Mouse (Mus musculus) gastrocnemius, postnatal 36 days (tissue): ENCODE measurements around the gene Fgfr2. TPM values are rescaled to one million over a fixed set of nuclear protein-coding genes. Genes with fewer than 3 reads are reported as not detected.
A peak's percentile ranks its signal among the peaks of the same experiment; 100 is the strongest.

Experiments
- DNase-seq, 2 experiments: peaks; one replicate each; pipeline ENCODE4 v3.0.0; 2022
- intact Hi-C: fragments of 180-260 bp; cut with DNase I; formaldehyde crosslinking; loops from one replicate; pipeline ENCODE4 v1.15.1; 2025
- total RNA-seq, 2 experiments: library from RNA; stranded (reverse); gene quantifications; 2 replicates each; pipeline ENCODE4 v1.2.3; 2021

Fgfr2 gene
- total RNA-seq, 2 experiments from 2014 or later, result 0.28 to 0.49 TPM

DNA sequence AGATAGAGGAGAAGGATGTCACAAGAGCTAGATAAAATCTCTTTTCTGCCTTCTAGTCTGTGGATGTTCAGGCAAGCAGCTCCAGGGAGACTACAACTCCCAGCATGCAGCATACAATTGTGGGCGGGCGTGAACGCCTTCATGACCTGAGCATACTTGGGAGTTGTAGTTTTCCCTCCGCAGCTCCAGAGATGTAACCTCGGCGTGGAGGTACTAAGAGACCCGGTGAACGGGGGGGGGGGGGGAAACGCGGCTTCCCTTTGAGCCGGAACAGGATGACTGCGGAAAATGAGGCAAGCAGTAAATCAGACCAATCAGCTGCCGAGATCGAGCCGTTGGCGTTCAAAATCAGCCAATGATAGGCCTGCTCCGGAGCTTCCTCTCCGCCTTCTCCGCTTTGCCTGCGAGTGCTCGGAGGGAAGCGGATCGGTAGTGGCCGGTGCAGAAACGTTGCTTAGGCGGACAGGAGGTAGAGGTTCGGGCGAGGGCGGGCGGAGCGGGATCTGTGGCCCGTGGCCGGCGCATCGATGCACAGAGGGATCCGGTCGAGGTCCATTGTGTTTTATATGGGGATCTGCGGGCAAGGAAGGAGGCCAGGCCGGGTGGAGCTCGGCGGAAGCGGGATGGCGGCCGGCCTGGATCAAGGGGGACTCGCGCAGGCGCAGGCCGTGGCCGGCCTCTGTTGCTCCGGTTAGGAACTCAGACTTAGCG is 1563.0 kb downstream of the Fgfr2 start, which contains the start of gene Bub3:
Bub3 (plus strand) TSS at position 237 of the 711 bp plus-strand sequence.
- peak; percentile 84 to 90 for DNase-seq
- intact Hi-C loops, result loop anchor here (5.0 to 10.0 kb wide), 2 partner anchors 148 to 1035 kb away; partner anchors contain the start of genes Acadsb, Ate1 and Ikzf5

DNA sequence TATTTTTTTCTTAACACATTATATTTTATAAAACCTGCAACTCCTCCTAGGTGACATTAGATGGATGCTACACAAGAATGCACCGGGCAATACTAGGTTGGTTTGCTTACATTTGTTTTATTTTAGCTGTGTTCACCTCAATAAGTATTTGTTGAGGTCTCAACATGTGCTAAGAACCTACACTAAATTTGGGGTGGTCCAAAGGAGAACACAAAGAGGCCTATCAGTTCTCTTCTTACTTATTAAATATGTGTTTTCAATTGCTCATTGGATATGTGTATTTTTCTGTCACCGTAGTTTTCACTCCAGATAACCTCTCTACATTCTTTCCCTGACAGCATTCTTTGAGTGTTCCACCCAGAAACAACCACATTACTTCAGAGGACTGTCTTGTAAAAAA is 1565.4 kb downstream of the Fgfr2 start:
- intact Hi-C loops, result loop anchor here (5.0 kb wide), 1 partner anchor 145 kb away; the partner anchor contains the start of genes Acadsb and Ikzf5
- DNase-seq, result no peak

DNA sequence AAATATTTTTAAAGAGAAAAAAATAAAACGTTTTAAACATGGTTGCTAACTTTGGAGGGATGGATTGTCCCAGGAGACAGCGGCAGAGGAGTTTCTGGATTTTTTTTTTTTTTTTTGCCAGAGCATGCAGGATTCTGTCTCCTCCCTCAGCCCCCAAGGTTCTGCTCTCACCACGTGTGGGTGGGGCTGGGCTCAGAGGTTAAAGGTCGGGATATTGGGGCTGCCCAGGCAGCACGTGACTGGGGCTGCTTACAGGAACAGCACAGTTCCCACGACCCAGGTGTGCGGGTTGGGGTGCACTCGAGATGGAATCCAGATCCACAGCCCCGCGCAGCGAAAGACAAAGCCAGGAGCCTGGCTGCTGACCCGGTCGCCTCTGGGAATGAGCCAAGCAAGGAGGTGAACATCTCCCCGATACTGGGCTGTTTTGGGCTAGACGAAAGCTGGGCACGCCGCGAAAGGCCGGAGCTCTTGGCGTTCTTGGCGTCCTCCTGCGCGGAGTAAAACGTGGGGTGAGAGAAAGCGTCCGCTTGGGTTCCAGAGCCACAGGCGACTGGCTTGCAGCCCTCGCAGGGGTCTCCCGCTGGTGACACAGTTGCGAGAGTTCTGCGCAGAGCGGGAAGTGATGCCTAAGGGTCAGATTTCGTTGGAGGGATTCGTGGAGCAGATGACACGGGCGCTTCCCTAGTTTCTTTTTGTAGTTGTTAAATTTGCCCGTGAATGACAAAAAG is 1566.4 kb downstream of the Fgfr2 start:
- intact Hi-C loops, result loop anchor here (5.0 kb wide), 1 partner anchor 144 kb away; the partner anchor contains the start of genes Acadsb and Ikzf5
- DNase-seq, result no peak

DNA sequence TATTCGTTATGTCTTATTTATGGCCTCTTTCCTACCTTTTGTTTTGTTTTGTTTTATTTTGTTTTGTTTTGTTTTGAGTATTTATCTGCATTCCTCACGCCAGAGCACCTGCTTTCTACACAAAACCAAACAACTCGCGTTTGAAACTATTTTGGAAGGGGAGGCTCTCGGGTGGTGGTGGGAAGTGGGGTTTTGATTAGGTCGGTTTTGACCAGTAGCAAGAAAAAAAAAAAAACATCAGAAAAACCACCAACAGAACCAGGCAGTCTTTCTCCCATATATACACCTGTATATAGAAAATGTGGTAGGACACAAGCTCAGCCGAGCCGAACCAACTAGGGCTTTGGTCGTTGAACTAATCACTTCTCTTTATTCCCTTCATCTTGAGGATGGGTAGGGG is 1567.0 kb downstream of the Fgfr2 start:
- intact Hi-C loops, result loop anchor here (5.0 kb wide), 1 partner anchor 144 kb away; the partner anchor contains the start of genes Acadsb and Ikzf5
- DNase-seq, result no peak

DNA sequence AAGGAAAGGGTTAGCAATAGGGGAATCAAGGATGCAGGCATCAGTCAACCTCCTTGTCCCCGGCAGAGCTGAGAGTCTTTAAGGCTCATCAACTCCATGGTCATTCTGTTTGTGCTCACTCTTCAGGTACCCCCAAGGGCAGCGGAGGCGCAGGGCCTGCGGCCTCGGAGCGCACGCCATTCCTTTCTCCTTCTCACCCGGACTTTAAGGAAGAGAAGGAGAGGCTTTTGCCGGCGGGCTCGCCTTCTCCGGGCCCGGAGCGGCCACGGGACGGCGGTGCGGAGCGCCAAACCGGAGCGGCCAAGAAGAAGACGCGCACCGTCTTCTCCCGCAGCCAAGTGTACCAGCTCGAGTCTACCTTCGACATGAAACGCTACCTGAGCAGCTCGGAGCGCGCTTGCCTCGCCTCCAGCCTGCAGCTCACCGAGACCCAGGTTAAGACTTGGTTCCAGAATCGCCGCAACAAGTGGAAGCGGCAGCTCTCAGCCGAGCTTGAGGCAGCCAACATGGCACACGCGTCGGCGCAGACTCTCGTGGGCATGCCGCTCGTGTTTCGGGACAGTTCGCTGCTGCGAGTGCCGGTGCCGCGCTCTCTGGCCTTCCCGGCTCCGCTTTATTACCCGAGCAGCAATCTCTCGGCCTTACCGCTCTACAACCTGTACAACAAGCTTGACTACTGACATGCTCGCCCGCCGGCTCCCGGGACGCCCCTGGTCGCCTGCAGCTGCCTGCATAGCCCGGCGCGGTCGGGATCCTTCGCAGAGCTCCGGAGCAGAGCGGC is 1567.7 kb downstream of the Fgfr2 start:
- peak in 1 of 2 experiments; percentile 41 for DNase-seq

DNA sequence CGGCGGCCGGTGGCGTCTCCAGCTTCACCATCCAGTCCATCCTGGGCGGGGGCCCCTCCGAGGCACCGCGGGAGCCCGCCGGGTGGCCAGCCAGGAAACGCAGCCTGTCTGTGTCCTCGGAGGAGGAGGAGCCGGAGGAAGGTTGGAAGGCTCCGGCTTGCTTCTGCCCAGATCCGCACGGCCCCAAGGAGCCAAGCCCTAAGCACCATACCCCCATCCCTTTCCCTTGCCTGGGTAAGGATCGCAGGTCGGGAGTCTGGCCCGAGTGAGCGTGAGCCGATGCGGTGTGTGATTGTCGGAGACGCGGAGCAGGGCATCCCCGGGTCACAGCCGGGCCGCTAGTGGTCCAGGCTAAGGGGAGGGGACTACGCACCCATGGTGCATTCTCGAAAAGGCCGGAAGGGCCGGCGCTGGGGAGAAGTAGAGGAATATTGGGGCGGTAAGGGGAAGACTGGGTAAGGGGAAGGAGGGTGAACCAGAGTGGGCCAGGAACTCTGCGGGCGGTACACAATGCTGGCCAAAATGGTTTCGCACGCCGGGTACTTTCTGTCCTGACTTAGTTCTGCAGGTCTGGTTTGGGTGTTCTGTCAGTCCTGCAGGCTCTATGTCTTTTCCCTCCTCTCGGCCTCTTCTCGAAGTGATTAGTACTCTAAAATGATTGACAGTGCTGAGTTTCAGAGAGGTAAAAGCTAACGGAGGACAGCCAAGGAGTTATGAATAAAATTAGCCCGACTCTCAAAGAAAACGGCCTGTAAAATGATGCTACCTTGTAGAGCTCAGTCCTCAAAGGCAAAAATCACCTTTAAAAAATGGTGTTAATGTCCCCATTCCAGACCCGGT is 1568.6 kb downstream of the Fgfr2 start:
- intact Hi-C loops, result loop anchor here (5.0 kb wide), 1 partner anchor 142 kb away; the partner anchor contains the start of genes Acadsb and Ikzf5
- no peak for DNase-seq

More for the DNA sequence above, 1567.7 kb downstream of the Fgfr2 start:
- intact Hi-C loops, result loop anchor here (5.0 kb wide), 1 partner anchor 143 kb away; the partner anchor contains the start of genes Acadsb and Ikzf5

DNA sequence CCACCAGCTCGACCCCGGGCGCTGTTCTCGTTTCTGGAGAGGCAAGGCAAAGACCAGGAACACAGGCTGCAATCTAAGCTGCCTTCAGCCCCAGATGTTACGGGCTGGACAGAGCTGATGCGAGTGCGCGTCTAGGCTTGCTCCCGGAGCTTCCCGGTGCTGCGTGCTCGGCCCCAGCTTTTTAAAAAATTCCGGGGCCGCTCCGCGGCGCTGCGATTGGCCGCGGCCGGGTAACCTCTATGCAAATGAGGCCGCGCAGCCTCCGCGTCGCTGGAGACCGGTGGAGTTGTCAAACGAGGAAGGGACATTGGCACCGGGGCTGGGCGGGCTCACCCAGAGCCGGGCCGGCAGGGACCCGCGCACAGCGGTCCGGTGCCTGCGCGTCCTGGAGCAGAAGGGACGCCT is 1569.4 kb downstream of the Fgfr2 start:
- no peak for DNase-seq
- intact Hi-C loops, result no loop called here

DNA sequence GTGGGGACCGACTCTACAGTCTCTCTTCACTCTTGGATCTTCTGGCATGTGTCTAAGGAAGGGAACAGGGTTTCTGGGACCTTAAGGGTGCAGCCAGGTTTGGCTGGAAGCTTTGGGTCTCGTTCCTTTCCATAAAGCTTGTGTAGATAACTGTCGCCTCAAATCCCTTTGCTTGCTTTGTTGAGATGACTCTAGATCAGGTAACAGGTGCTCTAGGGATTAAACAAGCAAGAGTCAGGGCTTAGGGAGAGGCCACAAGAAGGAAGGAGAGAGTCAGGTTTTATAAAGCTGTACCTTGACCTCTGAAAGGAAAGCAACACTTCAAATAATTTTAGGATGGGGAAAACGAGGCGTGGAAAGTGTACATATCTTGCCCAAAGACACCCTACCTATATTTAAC is 1570.4 kb downstream of the Fgfr2 start:
- intact Hi-C loops, result no loop called here
- no peak for DNase-seq

DNA sequence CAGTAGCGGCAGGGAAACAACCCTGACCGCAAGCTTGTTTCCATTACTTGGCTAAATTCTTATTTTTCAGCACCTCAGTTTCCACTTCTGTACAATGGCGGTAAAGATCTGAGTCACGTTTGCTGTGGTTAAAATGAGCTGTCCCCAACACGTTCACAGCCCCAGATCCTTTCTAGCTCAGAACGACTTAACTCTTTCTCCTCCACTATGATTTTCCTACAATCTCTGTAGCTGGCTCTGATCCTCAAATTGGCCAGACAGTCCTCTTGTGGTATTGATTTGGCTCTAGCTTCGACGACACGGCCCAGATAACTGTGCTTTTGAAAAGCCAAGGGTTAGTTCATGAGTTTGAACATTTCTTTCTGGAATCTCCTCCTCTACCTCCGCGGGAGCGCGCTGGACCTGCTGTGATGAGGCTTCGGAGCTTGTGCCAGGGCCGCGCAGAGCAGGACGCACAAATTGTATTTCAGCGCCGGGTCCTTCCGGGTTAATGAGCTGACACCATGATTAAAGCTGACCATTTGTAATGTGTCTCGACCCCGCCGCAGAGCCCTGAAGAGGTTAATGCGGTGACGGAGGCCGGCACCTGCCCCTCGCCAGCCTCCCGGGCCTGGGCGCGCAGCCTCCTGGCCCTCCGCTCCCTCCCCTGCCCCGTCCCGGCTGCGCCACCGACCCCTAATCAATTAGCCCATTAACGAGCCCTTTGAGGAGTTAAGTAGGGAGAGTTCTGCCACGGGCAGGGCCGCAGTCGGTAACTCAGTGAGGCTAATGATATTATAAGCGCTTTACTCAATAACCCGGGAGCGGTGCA is 1571.0 kb downstream of the Fgfr2 start:
- intact Hi-C loops, result no loop called here
- DNase-seq, result no peak

DNA sequence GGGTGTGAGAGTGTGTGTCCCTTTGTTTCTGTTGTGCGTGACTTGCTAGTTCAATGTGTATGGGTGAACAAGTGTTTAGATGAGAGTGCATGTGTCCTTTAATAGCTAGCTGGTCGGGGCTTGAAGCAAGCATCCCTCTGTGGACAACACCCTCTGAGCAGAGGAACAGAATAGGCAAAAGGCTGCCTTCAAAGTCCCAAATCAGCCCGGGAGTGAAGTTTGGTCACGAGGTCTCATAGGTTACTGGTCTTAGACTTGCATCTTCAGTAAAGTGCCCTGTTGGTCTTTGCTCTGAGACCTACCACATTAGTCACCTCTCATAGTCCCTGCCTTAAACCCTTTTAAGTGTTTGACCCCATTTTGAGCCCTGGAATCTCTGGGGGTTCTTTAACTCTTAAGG is 1571.7 kb downstream of the Fgfr2 start:
- DNase-seq, result no peak
- intact Hi-C loops, result no loop called here

DNA sequence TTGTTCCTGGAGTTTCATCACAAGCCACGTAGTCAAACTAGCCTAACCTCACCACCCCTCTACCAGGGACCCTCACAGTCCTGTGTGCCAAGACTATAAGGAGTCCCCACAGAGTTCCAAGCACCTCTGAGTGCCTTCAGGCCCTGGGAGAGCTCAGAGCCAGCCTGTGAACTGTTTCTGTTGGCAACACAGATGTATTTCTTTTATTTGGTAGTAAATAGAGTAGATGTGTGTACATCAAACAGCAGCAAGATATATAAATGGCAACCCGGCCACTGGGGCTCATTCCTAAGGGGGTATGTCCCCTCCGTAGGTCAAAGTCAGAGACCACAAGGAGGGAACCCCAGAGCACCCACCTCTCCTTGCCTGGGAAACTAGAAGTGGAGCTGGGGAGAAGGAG is 1574.7 kb downstream of the Fgfr2 start, which contains the start of gene Hmx2:
Hmx2 (plus strand) TSS at position 301 of the 400 bp plus-strand sequence.
- DNase-seq, result no peak
- intact Hi-C loops, result no loop called here

DNA sequence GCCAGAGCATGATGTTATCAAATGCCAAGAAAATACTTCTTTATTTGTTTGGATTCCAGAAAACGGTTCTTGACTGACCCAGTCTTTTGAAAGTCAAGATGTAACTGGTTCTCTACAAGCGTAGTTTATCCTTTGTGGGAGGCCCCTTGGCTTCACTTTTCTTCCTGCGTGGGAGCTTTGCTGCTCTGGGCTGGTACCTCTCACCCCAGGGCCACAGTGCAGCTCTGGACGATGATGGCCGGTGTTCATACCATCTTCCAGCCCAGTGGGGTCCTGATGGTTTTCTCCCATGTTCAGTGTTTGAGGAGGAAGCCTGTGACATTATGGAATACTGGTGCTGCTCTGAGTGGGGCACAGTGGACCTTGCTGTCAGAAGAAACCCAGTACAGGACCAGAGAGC is 1575.7 kb downstream of the Fgfr2 start:
- DNase-seq, result no peak
- intact Hi-C loops, result no loop called here

DNA sequence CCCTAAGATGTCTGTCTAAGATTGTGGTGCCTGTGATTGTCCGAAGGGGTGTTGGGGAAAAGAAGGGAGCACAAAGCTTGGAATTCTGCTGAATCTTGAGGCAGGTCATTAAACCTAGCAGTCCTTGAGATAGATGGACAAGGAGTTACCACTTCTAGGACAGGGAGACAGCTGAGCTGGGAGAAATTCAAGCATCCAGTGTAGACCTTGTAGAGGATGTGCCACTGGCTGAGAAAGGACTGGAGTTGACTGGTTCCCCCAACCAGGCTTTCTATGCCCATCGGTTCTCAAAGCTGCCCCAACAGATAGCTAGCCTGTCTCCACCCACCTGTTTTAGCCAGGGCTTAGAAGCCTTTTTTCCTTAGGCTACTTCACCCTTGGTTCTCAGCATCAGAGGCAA is 1576.7 kb downstream of the Fgfr2 start:
- DNase-seq, result no peak
- intact Hi-C loops, result no loop called here

DNA sequence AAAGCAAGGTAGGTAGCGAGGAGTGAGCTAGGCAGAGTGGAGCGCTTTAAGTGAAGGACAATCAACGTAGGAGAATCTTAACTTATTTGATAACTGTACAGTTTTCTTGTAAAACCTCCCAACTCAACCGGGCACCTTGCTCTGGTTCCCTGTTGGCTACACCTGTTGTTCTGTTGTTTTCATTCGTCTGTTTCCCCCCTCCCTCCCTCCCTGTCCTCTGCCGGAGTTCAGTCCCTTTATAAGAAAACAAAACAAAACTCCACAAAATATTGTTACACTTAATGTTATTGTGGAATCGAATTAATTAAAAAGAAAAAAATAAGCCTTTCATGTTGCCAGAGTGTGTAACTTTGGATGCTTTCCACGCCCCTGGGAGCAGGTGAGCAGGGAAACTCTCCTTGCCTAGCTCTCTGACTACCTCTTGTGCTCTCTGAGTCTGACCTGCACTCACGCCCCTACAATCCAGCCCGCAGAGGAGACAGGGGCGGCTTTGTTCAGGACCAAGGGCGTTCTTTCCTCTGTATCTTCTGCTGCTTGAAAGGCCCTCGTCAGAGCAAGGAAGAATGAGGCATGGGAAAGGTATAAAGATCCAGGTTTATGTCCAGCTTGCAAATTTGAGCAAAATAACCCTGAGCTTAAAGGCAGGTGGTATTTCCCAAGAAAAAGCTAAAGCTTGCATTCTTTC is 1577.3 kb downstream of the Fgfr2 start:
- intact Hi-C loops, result no loop called here

DNA sequence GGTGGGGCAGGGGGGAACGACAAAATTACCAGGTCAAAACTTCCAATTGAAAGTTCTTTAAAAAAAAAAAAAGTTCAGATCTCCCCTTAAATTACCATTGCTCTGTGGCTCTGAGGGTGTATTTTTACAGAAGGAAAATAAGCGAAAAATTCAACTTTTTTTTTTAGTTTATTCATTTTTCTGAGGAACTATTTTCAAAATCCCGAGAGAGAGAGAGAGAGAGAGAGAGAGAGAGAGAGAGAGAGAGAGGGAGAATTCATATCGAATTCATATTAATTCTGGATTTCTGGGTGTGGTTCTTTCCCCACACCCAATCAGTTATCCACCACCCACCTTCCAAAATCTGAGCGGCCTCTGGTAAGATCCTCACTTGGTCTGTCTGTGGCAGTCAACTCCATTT is 1578.3 kb downstream of the Fgfr2 start:
- intact Hi-C loops, result no loop called here
- DNase-seq, result no peak

More for the DNA sequence above, 1577.3 kb downstream of the Fgfr2 start:
- DNase-seq, result no peak

DNA sequence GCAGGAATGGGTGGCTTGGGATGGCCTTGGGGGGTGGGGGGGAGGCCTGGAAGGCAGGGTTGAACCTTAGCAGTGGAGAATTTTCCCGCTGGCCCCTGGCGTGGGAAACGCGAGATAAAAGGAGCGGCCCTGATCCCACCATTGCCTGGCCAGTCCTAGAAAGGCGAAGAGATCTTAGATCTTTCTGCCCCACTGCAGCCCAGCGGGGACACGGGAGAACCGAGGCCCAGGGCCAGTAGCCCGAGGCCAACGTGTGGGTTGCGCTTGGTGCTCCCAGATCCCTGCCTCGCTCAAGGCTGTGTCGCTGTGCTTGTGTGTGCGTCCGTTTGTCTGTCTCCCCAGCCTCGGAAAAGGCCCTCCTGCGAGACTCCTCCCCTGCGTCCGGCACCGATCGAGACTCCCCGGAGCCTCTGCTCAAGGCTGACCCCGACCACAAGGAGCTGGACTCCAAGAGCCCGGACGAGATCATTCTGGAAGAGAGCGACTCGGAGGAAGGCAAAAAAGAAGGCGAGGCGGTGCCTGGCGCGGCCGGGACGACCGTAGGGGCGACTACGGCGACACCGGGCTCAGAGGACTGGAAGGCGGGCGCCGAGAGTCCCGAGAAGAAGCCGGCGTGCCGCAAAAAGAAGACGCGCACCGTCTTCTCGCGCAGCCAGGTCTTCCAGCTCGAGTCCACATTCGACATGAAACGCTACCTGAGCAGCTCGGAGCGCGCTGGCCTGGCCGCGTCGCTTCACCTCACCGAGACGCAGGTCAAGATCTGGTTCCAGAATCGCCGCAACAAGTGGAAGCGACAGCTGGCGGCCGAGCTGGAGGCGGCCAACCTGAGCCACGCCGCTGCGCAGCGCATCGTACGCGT is 1579.3 kb downstream of the Fgfr2 start:
- intact Hi-C loops, result no loop called here
- DNase-seq, result no peak
